Mouse (Mus musculus) intestine, embryonic 14.5 days (tissue): ENCODE data around the gene Hspd1. TPM values are rescaled to one million over a fixed set of nuclear protein-coding genes. Genes with fewer than 3 reads are reported as not detected.

Source experiments
- ATAC-seq: fragments of 200-750 bp; cut with Nextera tagmentation; replicated peaks from 2 replicates; pipeline ENCODE4 v1.8.0; 2017; ENCODE audit warnings: low read depth, moderate number of reproducible peaks, moderate TSS enrichment, moderate library complexity; ENCODE audit not compliant: low FRiP score, low TSS enrichment
- DNase-seq: peaks from one replicate; pipeline ENCODE4 v3.0.0-alpha.2; 2018; ENCODE audit warnings: low spot score
- H3K27ac ChIP-seq: fragments of 300-500 bp; sonication (generic); 2 replicates; pipeline ENCODE4 v1.5.1; 2014; ENCODE audit warnings: low read depth, mild to moderate bottlenecking, control low read depth
- H3K27me3 ChIP-seq: fragments of 300-500 bp; sonication (generic); replicated peaks from 2 replicates; pipeline ENCODE4 v1.6.1; 2014; ENCODE audit warnings: low read length, control low read depth; ENCODE audit not compliant: control insufficient read depth, insufficient read depth
- H3K36me3 ChIP-seq: fragments of 300-500 bp; sonication (generic); 2 replicates; pipeline ENCODE4 v1.6.1; 2014; ENCODE audit warnings: low read length, control low read depth; ENCODE audit not compliant: control insufficient read depth, insufficient read depth
- H3K4me1 ChIP-seq: fragments of 300-500 bp; sonication (generic); replicated peaks from 2 replicates; pipeline ENCODE4 v1.6.1; 2014; ENCODE audit warnings: low read length, control low read depth, mixed read lengths; ENCODE audit not compliant: control insufficient read depth, insufficient read depth
- H3K4me2 ChIP-seq: fragments of 300-500 bp; sonication (generic); 2 replicates; pipeline ENCODE4 v1.6.1; 2014; ENCODE audit warnings: low read length
- H3K4me3 ChIP-seq: fragments of 300-500 bp; sonication (generic); 2 replicates; pipeline ENCODE4 v1.5.1; 2014; ENCODE audit warnings: low read depth, low read length, control low read depth, mixed read lengths
- H3K9ac ChIP-seq: fragments of 300-500 bp; sonication (generic); 2 replicates; pipeline ENCODE4 v1.6.1; 2014; ENCODE audit warnings: mild to moderate bottlenecking, low read length
- H3K9me3 ChIP-seq: fragments of 300-500 bp; sonication (generic); 2 replicates; pipeline ENCODE4 v1.6.1; 2016; ENCODE audit warnings: low read length, control low read depth; ENCODE audit not compliant: control insufficient read depth
- WGBS: fragments of 180-500 bp; shearing (Covaris S2); extraction: QIAGEN DNeasy Blood & Tissue Kit; methylation state at CpG from one replicate; pipeline ENCODE4 v1.1.7; 2014; 5-methylcytosine and 5-hydroxymethylcytosine counted together
- polyA plus RNA-seq: library from polyadenylated mRNA; unstranded; fragments of >200 nt; fragmentation: Nextera tagmentation; extraction: Ambion mirVana; gene quantifications from 2 replicates; pipeline ENCODE4 v1.2.1, GENCODE M21; 2014

The Hspd1 gene
- polyA plus RNA-seq, 1 experiment from 2014 or later = 509 TPM

DNA sequence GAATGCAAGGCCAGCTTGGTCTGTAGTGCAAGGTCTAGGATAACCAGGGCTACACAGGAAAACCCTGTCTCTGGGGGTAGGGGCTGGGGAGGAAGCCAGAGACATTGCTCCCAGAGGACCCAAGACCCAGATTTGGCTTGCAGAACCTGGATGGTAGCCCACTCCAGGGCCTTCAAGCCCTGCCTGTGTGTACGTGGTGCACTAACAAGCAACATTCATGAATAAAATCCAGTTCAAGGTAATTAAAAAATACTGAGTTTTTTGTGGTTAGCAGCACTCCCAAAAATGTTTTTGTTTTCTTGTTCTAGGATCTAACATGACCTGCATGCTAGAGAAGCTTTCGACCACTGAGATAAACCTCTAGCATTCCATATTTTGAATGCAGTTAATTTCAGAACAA is 4.0 kb upstream of the Hspd1 start:
- no peaks in the 10 kb centered on the region for H3K9me3 ChIP-seq
- 90% methylated on average over 2 of the region's 2 CpGs for WGBS
- no peak overlapping the region for H3K9ac ChIP-seq
- H3K27ac ChIP-seq = no peak overlapping the region
- peaks cover 7% of the 10 kb centered on the region; the same call in 1 of the 2 replicates for H3K4me1 ChIP-seq
- H3K4me2 ChIP-seq = no peak overlapping the region
- ATAC-seq (no peak), DNase-seq (no peak)
- H3K4me3 ChIP-seq = no peak overlapping the region
- peaks cover 27% of the 10 kb centered on the region for H3K36me3 ChIP-seq
- no peaks in the 10 kb centered on the region for H3K27me3 ChIP-seq

DNA sequence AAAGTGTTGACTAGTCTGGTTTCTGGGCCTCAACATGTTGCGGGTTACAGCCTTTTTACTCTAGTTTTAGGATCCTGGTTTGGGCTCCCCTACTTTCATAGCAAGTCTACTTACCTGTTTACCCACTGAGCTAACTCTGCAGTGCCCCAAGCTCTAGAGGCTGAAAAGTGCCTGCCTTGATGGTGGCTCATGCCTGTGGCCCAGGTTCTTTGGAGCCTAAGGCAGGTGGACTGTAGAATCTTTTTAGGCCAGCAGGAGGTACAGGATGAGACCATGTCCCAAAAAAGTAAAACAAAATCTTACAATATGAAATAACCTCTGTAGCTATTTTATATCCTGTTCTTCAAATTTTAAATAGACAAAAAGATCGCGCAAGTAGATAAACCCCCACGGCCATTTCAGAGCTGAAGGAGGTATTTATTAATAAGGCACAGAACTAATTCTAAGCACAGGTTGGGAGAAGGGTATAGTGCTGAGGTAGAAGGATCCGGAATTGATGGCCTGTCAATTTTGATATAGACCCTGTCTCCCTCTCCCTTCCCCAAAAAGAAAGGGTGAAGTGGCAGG is 1.5 kb upstream of the Hspd1 start:
- peak overlapping the region; percentile 88 for H3K4me2 ChIP-seq
- H3K4me3 ChIP-seq = peak overlapping the region; percentile 96
- peak overlapping the region; percentile 94 for H3K9ac ChIP-seq
- peaks cover 40% of the 10 kb centered on the region for H3K36me3 ChIP-seq
- no peaks in the 10 kb centered on the region for H3K9me3 ChIP-seq
- DNase-seq (no peak), ATAC-seq (no peak)
- no peak overlapping the region for H3K27ac ChIP-seq
- H3K4me1 ChIP-seq = peaks cover 15% of the 10 kb centered on the region
- H3K27me3 ChIP-seq = no peaks in the 10 kb centered on the region
- WGBS = 85% methylated on average over 5 of the region's 5 CpGs

- Histone ChIP-seq H3K9ac (peak overlapping the region; percentile 94), H3K9me3 (no peaks in the 10 kb centered on the region), H3K27ac (peak overlapping the region; percentile 95), H3K4me2 (peak overlapping the region; percentile 88), H3K4me3 (peak overlapping the region; percentile 96), H3K36me3 (peaks cover 47% of the 10 kb centered on the region), H3K27me3 (no peaks in the 10 kb centered on the region), H3K4me1 (peaks cover 15% of the 10 kb centered on the region)
- no peak for ATAC-seq
- DNase-seq = peak; percentile 56
- 8% methylated on average over 16 of the region's 16 CpGs for WGBS
These were observed 811 bp upstream of the Hspd1 start for GRCm38 (mm10) chr1:55088611-55089497.

DNA sequence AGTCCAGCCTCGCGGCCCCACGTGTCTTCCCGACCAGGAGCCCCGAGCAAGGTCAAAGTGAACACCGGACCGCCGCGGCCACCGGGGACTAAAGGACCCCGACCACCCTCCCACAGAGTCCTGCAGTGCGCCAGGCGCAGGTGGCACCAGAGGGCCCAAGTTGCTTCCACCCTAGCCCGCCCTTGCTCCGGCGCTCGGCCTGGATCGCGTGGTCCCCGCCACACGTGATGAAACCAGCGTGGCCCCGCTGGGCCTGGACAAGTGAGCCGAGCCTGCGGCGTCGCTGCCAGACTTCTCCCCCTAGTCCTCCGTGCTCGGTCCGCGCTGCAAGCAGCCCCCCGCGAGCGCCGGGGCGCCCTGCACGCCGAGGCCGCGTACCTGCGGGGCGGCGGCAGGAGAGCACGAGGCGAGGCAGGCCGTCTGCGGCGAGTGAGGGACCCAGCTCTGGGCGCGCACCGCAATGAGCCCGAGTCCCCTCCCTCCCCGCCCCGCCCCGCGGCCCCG is 590 bp downstream of the Hspd1 start:
- Histone ChIP-seq H3K4me2 (peak overlapping the region; percentile 88), H3K27me3 (no peaks in the 10 kb centered on the region), H3K9ac (peak overlapping the region; percentile 94), H3K27ac (peak overlapping the region; percentile 95), H3K36me3 (peaks cover 59% of the 10 kb centered on the region), H3K4me1 (peaks cover 15% of the 10 kb centered on the region), H3K9me3 (peaks cover 3% of the 10 kb centered on the region; the same call in 1 of the 2 replicates), H3K4me3 (peak overlapping the region; percentile 96)
- peak; percentile 48 for ATAC-seq
- WGBS = 0% methylated on average over 46 of the region's 57 CpGs
- DNase-seq = no peak

GRCm38 (mm10) chr1:55086868-55087400 is 1.1 kb downstream of the Hspd1 start:
- peak overlapping the region; percentile 88 for H3K4me2 ChIP-seq
- peak overlapping the region; percentile 95 for H3K27ac ChIP-seq
- peaks cover 3% of the 10 kb centered on the region; the same call in 1 of the 2 replicates for H3K9me3 ChIP-seq
- H3K36me3 ChIP-seq = peaks cover 59% of the 10 kb centered on the region
- H3K4me3 ChIP-seq = peak overlapping the region; percentile 96
- H3K4me1 ChIP-seq = peaks cover 15% of the 10 kb centered on the region
- DNase-seq (peak; percentile 70), ATAC-seq (no peak)
- no peaks in the 10 kb centered on the region for H3K27me3 ChIP-seq
- under 1% methylated on average over 13 of the region's 13 CpGs for WGBS
- peak overlapping the region; percentile 94 for H3K9ac ChIP-seq

GRCm38 (mm10) chr1:55085781-55086366 is 2.2 kb downstream of the Hspd1 start:
- DNase-seq (no peak), ATAC-seq (no peak)
- Histone ChIP-seq H3K9me3 (peaks cover 3% of the 10 kb centered on the region; the same call in 1 of the 2 replicates), H3K36me3 (peaks cover 59% of the 10 kb centered on the region), H3K27me3 (no peaks in the 10 kb centered on the region), H3K27ac (no peak overlapping the region), H3K4me2 (peak overlapping the region; percentile 88), H3K4me1 (peaks cover 15% of the 10 kb centered on the region), H3K4me3 (peak overlapping the region; percentile 96), H3K9ac (peak overlapping the region; percentile 94; the same call in 1 of the 2 replicates)
- 60% methylated on average over 7 of the region's 7 CpGs for WGBS

- H3K4me1 ChIP-seq = peaks cover 9% of the 10 kb centered on the region; the same call in 1 of the 2 replicates
- no peaks in the 10 kb centered on the region for H3K27me3 ChIP-seq
- WGBS = 79% methylated on average over 1 of the region's 1 CpGs
- no peak overlapping the region for H3K4me3 ChIP-seq
- H3K4me2 ChIP-seq = no peak overlapping the region
- peaks cover 82% of the 10 kb centered on the region for H3K36me3 ChIP-seq
- no peak overlapping the region for H3K27ac ChIP-seq
- H3K9me3 ChIP-seq = peaks cover 3% of the 10 kb centered on the region; the same call in 1 of the 2 replicates
- no peak for ATAC-seq
- no peak overlapping the region for H3K9ac ChIP-seq
- DNase-seq = no peak
These were observed 5.9 kb downstream of the Hspd1 start for GRCm38 (mm10) chr1:55082106-55082505.

DNA sequence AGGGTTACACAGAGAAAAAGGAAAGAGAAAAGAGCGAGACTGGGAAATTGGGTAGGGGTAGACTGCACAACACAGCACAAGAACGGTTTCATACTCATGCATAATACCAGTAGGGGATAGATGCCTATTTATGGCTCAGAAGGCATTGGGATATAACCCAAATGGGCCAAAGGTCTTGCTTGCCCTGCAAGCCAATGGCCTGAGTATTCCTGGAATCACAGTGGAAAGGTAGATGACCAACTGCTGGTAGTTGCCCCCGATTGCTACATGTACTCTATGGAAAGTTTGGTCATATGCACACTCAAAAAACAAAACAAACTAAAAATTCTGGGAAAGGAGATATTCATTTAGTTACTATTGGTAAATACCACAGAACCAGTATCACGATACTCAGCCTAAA is 8.4 kb downstream of the Hspd1 start:
- WGBS = 93% methylated on average over 4 of the region's 4 CpGs

More for the DNA sequence above, 8.4 kb downstream of the Hspd1 start:
- no peaks in the 10 kb centered on the region; the same call in 1 of the 2 replicates for H3K4me1 ChIP-seq
- peaks cover 3% of the 10 kb centered on the region; the same call in 1 of the 2 replicates for H3K9me3 ChIP-seq
- no peaks in the 10 kb centered on the region for H3K27me3 ChIP-seq
- peaks cover 72% of the 10 kb centered on the region for H3K36me3 ChIP-seq
- no peak overlapping the region for H3K4me3 ChIP-seq
- ATAC-seq (no peak), DNase-seq (no peak)
- no peak overlapping the region for H3K27ac ChIP-seq
- no peak overlapping the region for H3K4me2 ChIP-seq
- H3K9ac ChIP-seq = no peak overlapping the region
